Mouse (Mus musculus) MEL (cell line): Measurements from ENCODE around the gene Cmtm2a. TPM values are rescaled to one million over a fixed set of nuclear protein-coding genes. Genes with fewer than 3 reads are reported as not detected.

ENCODE experiments used
- DNase-seq: peaks from one replicate; pipeline ENCODE4 v3.0.0; 2011; ENCODE audit warnings: low read depth, low spot score
- H3K27ac ChIP-seq: 2 replicates; pipeline ENCODE4 v1.5.1; 2012; ENCODE audit warnings: low read depth, mild to moderate bottlenecking, control low read depth, low read length, moderate library complexity; ENCODE audit not compliant: control insufficient read depth
- H3K27me3 ChIP-seq, 2 experiments: fragments of 150-350 bp in 1 of 2; sonication (generic) in 1 of 2; 2 replicates each; pipeline ENCODE4 v1.6.1; 2012; ENCODE audit warnings: low read length in 2 of 2, mild to moderate bottlenecking in 2 of 2, improper control_type of control experiment in 1 of 2, moderate library complexity in 1 of 2; ENCODE audit not compliant: insufficient read depth in 2 of 2, control insufficient read depth in 1 of 2
- H3K36me3 ChIP-seq, 2 experiments: 2 replicates each; pipeline ENCODE4 v1.6.1; 2012 to 2014; ENCODE audit warnings: low read length in 2 of 2, improper control_type of control experiment in 1 of 2, inconsistent platforms in 1 of 2, mild to moderate bottlenecking in 1 of 2; ENCODE audit not compliant: insufficient read depth in 2 of 2, control insufficient read depth in 1 of 2
- H3K4me1 ChIP-seq, 2 experiments: fragments of 150-350 bp in 1 of 2; sonication (generic) in 1 of 2; 2 replicates each; pipeline ENCODE4 v1.6.1; 2012; ENCODE audit warnings: low read length in 2 of 2, improper control_type of control experiment in 1 of 2, mild to moderate bottlenecking in 1 of 2; ENCODE audit not compliant: insufficient read depth in 2 of 2, control insufficient read depth in 1 of 2
- H3K4me3 ChIP-seq, 2 experiments: fragments of 150-350 bp in 1 of 2; sonication (generic) in 1 of 2; 2 replicates each; pipeline ENCODE4 v1.5.1; 2012; ENCODE audit warnings: low read depth in 2 of 2, low read length in 2 of 2, mild to moderate bottlenecking in 2 of 2, moderate library complexity in 2 of 2, control low read depth in 1 of 2, improper control_type of control experiment in 1 of 2; ENCODE audit not compliant: control insufficient read depth in 1 of 2, insufficient read depth in 1 of 2
- H3K79me2 ChIP-seq: 2 replicates; pipeline ENCODE4 v1.6.1; 2012; ENCODE audit warnings: mild to moderate bottlenecking, low read length, moderate library complexity; ENCODE audit not compliant: control insufficient read depth, poor library complexity, insufficient read depth
- H3K9ac ChIP-seq: 2 replicates; pipeline ENCODE4 v1.6.1; 2012; ENCODE audit warnings: low read depth, mild to moderate bottlenecking, control low read depth, low read length, moderate library complexity; ENCODE audit not compliant: control insufficient read depth, poor library complexity, severe bottlenecking
- H3K9me3 ChIP-seq: fragments of 150-350 bp; sonication (generic); replicated peaks from 2 replicates; pipeline ENCODE4 v1.6.1; 2012; ENCODE audit warnings: mild to moderate bottlenecking, low read length, improper control_type of control experiment, moderate library complexity; ENCODE audit not compliant: insufficient read depth
- CTCF ChIP-seq, 3 experiments: IDR thresholded peaks in 2 of 3; conservative IDR thresholded peaks in 1 of 3; 2 replicates each; pipeline ENCODE4 v1.5.1; 2011 to 2012; ENCODE audit warnings: low read length in 3 of 3, low read depth in 2 of 3, mild to moderate bottlenecking in 2 of 3, improper control_type of control experiment in 1 of 3, inconsistent platforms in 1 of 3, mixed read lengths in 1 of 3, moderate library complexity in 1 of 3; ENCODE audit not compliant: control insufficient read depth in 1 of 3, insufficient read depth in 1 of 3, poor library complexity in 1 of 3, severe bottlenecking in 1 of 3
- ELF1 ChIP-seq: IDR thresholded peaks from 2 replicates; pipeline ENCODE4 v1.6.1; 2014; ENCODE audit warnings: low read depth, mild to moderate bottlenecking, inconsistent platforms, low read length, improper control_type of control experiment, moderate library complexity
- EP300 ChIP-seq, 2 experiments: IDR thresholded peaks; 2 replicates each; pipeline ENCODE4 v1.6.1; 2011; ENCODE audit warnings: improper control_type of control experiment in 2 of 2, low read length in 2 of 2, low read depth in 1 of 2, mild to moderate bottlenecking in 1 of 2
- HCFC1 ChIP-seq: IDR thresholded peaks from 2 replicates; pipeline ENCODE4 v1.6.1; 2012; ENCODE audit warnings: low read depth, mild to moderate bottlenecking, inconsistent platforms, low read length, improper control_type of control experiment, moderate library complexity
- KAT2A ChIP-seq: conservative IDR thresholded peaks from 2 replicates; pipeline ENCODE4 v1.6.1; 2012; ENCODE audit warnings: low read depth, low read length, improper control_type of control experiment, inconsistent platforms
- MAFK ChIP-seq: IDR thresholded peaks from 2 replicates; pipeline ENCODE4 v1.6.1; 2011; ENCODE audit warnings: low read depth, mild to moderate bottlenecking, low read length, improper control_type of control experiment, borderline replicate concordance
- MEF2A ChIP-seq: IDR thresholded peaks from 2 replicates; pipeline ENCODE4 v1.6.1; 2014; ENCODE audit warnings: low read depth, mild to moderate bottlenecking, inconsistent platforms, low read length, improper control_type of control experiment; ENCODE audit not compliant: poor library complexity, insufficient replicate concordance, severe bottlenecking; ENCODE audit errors: extremely low read depth
- MXI1 ChIP-seq: IDR thresholded peaks from 2 replicates; pipeline ENCODE4 v1.6.1; 2011; ENCODE audit warnings: mild to moderate bottlenecking, low read depth, low read length, improper control_type of control experiment
- NELFE ChIP-seq: IDR thresholded peaks from 2 replicates; pipeline ENCODE4 v1.6.1; 2011; ENCODE audit warnings: low read depth, low read length, improper control_type of control experiment
- POLR2A ChIP-seq, 2 experiments: IDR thresholded peaks; 2 replicates each; pipeline ENCODE4 v1.6.1; 2011 to 2012; ENCODE audit warnings: low read length in 2 of 2, mild to moderate bottlenecking in 2 of 2, control low read depth in 1 of 2, improper control_type of control experiment in 1 of 2, low read depth in 1 of 2, moderate library complexity in 1 of 2; ENCODE audit not compliant: control insufficient read depth in 1 of 2, insufficient read depth in 1 of 2, poor library complexity in 1 of 2
- POLR2AphosphoS2 ChIP-seq: IDR thresholded peaks from 2 replicates; pipeline ENCODE4 v1.6.1; 2011; ENCODE audit warnings: low read length, improper control_type of control experiment
- SIN3A ChIP-seq: IDR thresholded peaks from 2 replicates; pipeline ENCODE4 v1.6.1; 2012; ENCODE audit warnings: low read length, improper control_type of control experiment, inconsistent platforms
- SMC3 ChIP-seq: IDR thresholded peaks from 2 replicates; pipeline ENCODE4 v1.6.1; 2011; ENCODE audit warnings: low read depth, low read length, improper control_type of control experiment
- TCF12 ChIP-seq: IDR thresholded peaks from 2 replicates; pipeline ENCODE4 v1.6.1; 2014; ENCODE audit warnings: low read depth, mild to moderate bottlenecking, inconsistent platforms, low read length, improper control_type of control experiment, moderate library complexity
- USF1 ChIP-seq: IDR thresholded peaks from 2 replicates; pipeline ENCODE4 v1.6.1; 2014; ENCODE audit warnings: low read depth, mild to moderate bottlenecking, inconsistent platforms, low read length, improper control_type of control experiment, moderate library complexity
- ZMIZ1 ChIP-seq: IDR thresholded peaks from 2 replicates; pipeline ENCODE4 v1.6.1; 2012; ENCODE audit warnings: low read depth, mild to moderate bottlenecking, inconsistent platforms, low read length, improper control_type of control experiment, moderate library complexity
- ZNF384 ChIP-seq: IDR thresholded peaks from 2 replicates; pipeline ENCODE4 v1.6.1; 2012; ENCODE audit warnings: low read depth, mild to moderate bottlenecking, inconsistent platforms, low read length, improper control_type of control experiment
- polyA plus RNA-seq, 2 experiments: library from polyadenylated mRNA; stranded (reverse) in 1 of 2; unstranded in 1 of 2; fragments of >175 nt in 1 of 2; fragments of >200 nt in 1 of 2; gene quantifications; 2 replicates each; pipeline versions ENCODE4 v1.2.1 to v1.2.4; 2012; ENCODE audit warnings: low replicate concordance in 2 of 2, low read depth in 1 of 2; ENCODE audit not compliant: insufficient read length in 2 of 2, insufficient read depth in 1 of 2, missing spikeins in 1 of 2
- total RNA-seq: library from RNA; depleted of rRNA; stranded (reverse); fragments of 300-350 nt; gene quantifications from 2 replicates; pipeline ENCODE4 v1.2.3, GENCODE M21; 2012

The Cmtm2a gene
- total and polyA plus RNA-seq, 3 experiments: not detected

- DNase-seq: peak; percentile 74
- Histone ChIP-seq H3K27ac (peak within 1 kb of the TSS; percentile 66), H3K79me2 (peaks cover 10% of the 10 kb centered on the region), H3K9me3 (no peaks in the 10 kb centered on the region), H3K4me1 (peaks cover 0 to 10% of the 10 kb centered on the region in 2 experiments; a peak in 2 of 4 replicates)
- TF ChIP-seq MXI1: peak; percentile 30; the same call in 1 of the 2 replicates
- no peak for TF ChIP-seq EP300 (IDR thresholded peaks at IDR 0.05; ENCODE audit: low read depth in 1 of 2, low read length in 2 of 2)
- peak; percentile 56; the same call in 1 of the 2 replicates for TF ChIP-seq HCFC1
- 0 out of 2 replicates have a peak, but pooled peaks have one; percentile 3 for TF ChIP-seq TCF12
- TF ChIP-seq ELF1: peak; percentile 55; the same call in 1 of the 2 replicates
- no peak for TF ChIP-seq POLR2AphosphoS2
- TF ChIP-seq NELFE: peak; percentile 46; the same call in 1 of the 2 replicates
- TF ChIP-seq POLR2A (IDR thresholded peaks at IDR 0.05; ENCODE audit: control insufficient read depth in 1 of 2, insufficient read depth in 1 of 2, low read depth in 1 of 2, low read length in 2 of 2, poor library complexity in 1 of 2): 0 out of 4 replicates have a peak, but pooled peaks of 1 of the 2 experiments have one; percentile 37
- TF ChIP-seq SIN3A: peak; percentile 26; the same call in 1 of the 2 replicates
- TF ChIP-seq, all 39 proteins: peak for 7
- Histone ChIP-seq H3K36me3 (peaks cover 0 to 11% of the 10 kb centered on the region in 2 experiments; a peak in 2 of 4 replicates), H3K4me3 (peak within 1 kb of the TSS; percentile 59 to 90), H3K27me3 (no peaks in the 10 kb centered on the region), H3K9ac (peak within 1 kb of the TSS; percentile 76)
These were observed 46.4 kb upstream of the Cmtm2a start, which contains the start of gene Cmtm3 for GRCm38 (mm10) chr8:104339229-104339982. Gene Cmtm3 (plus strand): TSS chr8:104339410.

GRCm38 (mm10) chr8:104337890-104338289 is 44.9 kb upstream of the Cmtm2a start:
- no peak overlapping the region for H3K9ac ChIP-seq
- no peaks in the 10 kb centered on the region for H3K27me3 ChIP-seq
- H3K79me2 ChIP-seq: peaks cover 10% of the 10 kb centered on the region
- no peak overlapping the region for H3K27ac ChIP-seq
- no peak for TF ChIP-seq SMC3
- peak; percentile 13 to 40 (median 36); a peak in 4 of 6 replicates for TF ChIP-seq CTCF (IDR thresholded peaks at IDR 0.05 in 2 of 3, conservative IDR thresholded peaks at IDR 0.05 in 1 of 3; ENCODE audit: control insufficient read depth in 1 of 3, insufficient read depth in 1 of 3, low read depth in 2 of 3, low read length in 3 of 3, poor library complexity in 1 of 3, severe bottlenecking in 1 of 3)
- H3K4me3 ChIP-seq: no peak overlapping the region
- peaks cover 0 to 20% of the 10 kb centered on the region in 2 experiments; a peak in 2 of 4 replicates for H3K36me3 ChIP-seq
- H3K9me3 ChIP-seq: no peaks in the 10 kb centered on the region
- DNase-seq: peak; percentile 63
- H3K4me1 ChIP-seq: peaks cover 5 to 22% of the 10 kb centered on the region in 2 experiments

- peaks cover 7 to 22% of the 10 kb centered on the region in 2 experiments for H3K4me1 ChIP-seq
- peaks cover 9% of the 10 kb centered on the region for H3K79me2 ChIP-seq
- H3K9ac ChIP-seq: no peak overlapping the region
- peaks cover 0 to 21% of the 10 kb centered on the region in 2 experiments; a peak in 2 of 4 replicates for H3K36me3 ChIP-seq
- no peak for DNase-seq
- no peaks in the 10 kb centered on the region for H3K9me3 ChIP-seq
- H3K4me3 ChIP-seq: no peak overlapping the region
- H3K27me3 ChIP-seq: no peaks in the 10 kb centered on the region
- H3K27ac ChIP-seq: no peak overlapping the region
- no peak for TF ChIP-seq ZNF384
- no peak for TF ChIP-seq ELF1
- TF ChIP-seq POLR2AphosphoS2: no peak
- TF ChIP-seq MAFK: no peak
- no peak for TF ChIP-seq POLR2A (IDR thresholded peaks at IDR 0.05; ENCODE audit: control insufficient read depth in 1 of 2, insufficient read depth in 1 of 2, low read depth in 1 of 2, low read length in 2 of 2, poor library complexity in 1 of 2)
- no peak for TF ChIP-seq KAT2A
- no peak for TF ChIP-seq MEF2A
- TF ChIP-seq NELFE: no peak
- no peak for TF ChIP-seq ZMIZ1
- TF ChIP-seq EP300 (IDR thresholded peaks at IDR 0.05; ENCODE audit: low read depth in 1 of 2, low read length in 2 of 2): no peak
- no peak for TF ChIP-seq USF1
These were observed 43.8 kb upstream of the Cmtm2a start for GRCm38 (mm10) chr8:104336806-104337205.
